In the genomic region with DNA sequence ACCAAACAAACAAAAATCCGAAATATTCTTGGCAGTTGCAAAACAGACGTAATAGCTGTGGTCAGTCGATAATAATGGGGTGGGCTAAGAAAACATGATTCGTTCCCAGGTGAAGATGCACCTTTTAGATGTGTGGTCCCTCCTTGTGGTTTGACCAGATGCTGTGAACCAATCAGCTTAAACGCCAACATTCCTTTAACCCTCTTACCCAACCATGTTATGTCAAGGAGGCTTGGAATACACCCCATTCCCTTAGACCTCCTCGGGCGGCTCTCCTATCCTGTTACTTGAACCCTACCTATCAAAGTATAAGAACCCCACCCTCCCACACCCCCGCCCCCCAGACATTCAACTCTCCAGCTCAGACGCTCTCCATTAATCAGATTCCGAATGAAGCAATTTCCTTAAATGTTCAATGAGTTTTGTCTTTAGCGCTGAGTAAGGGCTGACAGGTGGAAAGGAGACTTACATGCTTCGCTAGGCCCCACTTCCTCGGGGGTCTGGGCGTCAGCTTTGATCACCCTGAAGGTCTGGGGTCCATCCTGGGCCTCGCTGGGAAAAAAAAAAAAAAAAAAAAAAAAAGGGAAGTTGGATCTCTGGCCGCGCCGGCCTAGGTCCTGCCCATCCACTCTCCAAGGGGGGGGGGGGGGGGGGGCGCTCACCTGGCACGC, we compare ENCODE assay signal across 8 mouse cellular contexts. TPM values are rescaled to one million over a fixed set of nuclear protein-coding genes. Genes with fewer than 3 reads are reported as not detected.
DNase-seq lines count a peak whose midpoint lies in the region; ATAC-seq lines count a peak whose summit lies in the region.

No protein-coding gene starts in this region.

- no peaks in the 10 kb centered on the region for H3K9me3 ChIP-seq in limb, embryonic 15.5 days

- no peaks in the 10 kb centered on the region for H3K27me3 ChIP-seq in limb, embryonic 15.5 days

- 39% methylated on average over 15 of the region's 20 CpGs for WGBS in limb, embryonic 15.5 days

- peak overlapping the region; percentile 61 for H3K4me2 ChIP-seq in limb, embryonic 15.5 days

- peaks cover 22% of the 10 kb centered on the region for H3K4me1 ChIP-seq in limb, embryonic 15.5 days

- H3K9ac ChIP-seq in limb, embryonic 15.5 days = no peak overlapping the region

- no peak for ATAC-seq in limb, embryonic 15.5 days (ENCODE audit: insufficient number of reproducible peaks, low FRiP score, low TSS enrichment, low read depth)

- DNase-seq in cerebellum, adult 9-10 months = peak; percentile 61
- no peak for DNase-seq in cerebellum, postnatal 36 days
- DNase-seq in thymus, postnatal 14 days = peak; percentile 26
- DNase-seq in thymus, postnatal 25 days = no peak
- DNase-seq in right cerebral cortex, postnatal 36 days (ENCODE audit: low spot score in 2 of 2) = no peak
- DNase-seq in kidney, adult 11 months = no peak
- DNase-seq in embryo, embryonic 11 days = no peak

- H3K4me3 ChIP-seq in limb, embryonic 15.5 days = peak overlapping the region; percentile 67

- peaks cover 13% of the 10 kb centered on the region for H3K36me3 ChIP-seq in limb, embryonic 15.5 days

- H3K27ac ChIP-seq in limb, embryonic 15.5 days = no peak overlapping the region

RNA-seq across cellular contexts. Expression of a gene that starts 1.0 kb away (rescaled TPM):
- 61.3 and 65.8 TPM in 2 replicates for polyA plus RNA-seq in limb, embryonic 15.5 days (2015; fragmentation: Nextera tagmentation; extraction: Ambion mirVana)

RNA-seq across cellular contexts. Expression of a gene that starts 1.1 kb away (rescaled TPM):
- 77.1 and 77.4 TPM in 2 replicates for polyA plus RNA-seq in limb, embryonic 15.5 days (2015; fragmentation: Nextera tagmentation; extraction: Ambion mirVana)

RNA-seq across cellular contexts. Expression of a gene that starts 21.0 kb away (rescaled TPM):
- 17.4 TPM in 2 replicates for polyA plus RNA-seq in limb, embryonic 15.5 days (2015; fragmentation: Nextera tagmentation; extraction: Ambion mirVana)

RNA-seq across cellular contexts. Expression of a gene that starts 59.7 kb away (rescaled TPM):
- not detected in 2 replicates for polyA plus RNA-seq in limb, embryonic 15.5 days (2015; fragmentation: Nextera tagmentation; extraction: Ambion mirVana)

Comparison
In these comparisons a context has a peak if more than half of its experiments do, and no peak if none do; other contexts are left out.
1. DNase-seq: peak in cerebellum, adult 9-10 months (single experiment) and thymus, postnatal 14 days (single experiment); none in cerebellum, postnatal 36 days (0 of 2), thymus, postnatal 25 days (single experiment), right cerebral cortex, postnatal 36 days (0 of 2), kidney, adult 11 months (single experiment) and embryo, embryonic 11 days (single experiment).